Mouse (Mus musculus) G1E (cell line): Measurements from ENCODE around the gene Tent2. TPM values are rescaled to one million over a fixed set of nuclear protein-coding genes. Genes with fewer than 3 reads are reported as not detected.

Source experiments
- ATAC-seq: 2 replicates; pipeline ENCODE4 v1.8.0; 2016; ENCODE audit warnings: mild to moderate bottlenecking; ENCODE audit not compliant: insufficient number of reproducible peaks, poor library complexity, low FRiP score, severe bottlenecking; ENCODE audit errors: extremely low read depth
- DNase-seq: peaks from one replicate; pipeline ENCODE4 v3.0.0; 2012; ENCODE audit warnings: low spot score
- H3K27me3 ChIP-seq: 2 replicates; pipeline ENCODE4 v1.6.1; 2012; ENCODE audit warnings: mild to moderate bottlenecking, low read length, inconsistent platforms; ENCODE audit not compliant: insufficient read depth
- H3K36me3 ChIP-seq: replicated peaks from 2 replicates; pipeline ENCODE3; 2012; ENCODE audit warnings: mild to moderate bottlenecking, inconsistent platforms
- H3K4me1 ChIP-seq: 2 replicates; pipeline ENCODE4 v1.6.1; 2012; ENCODE audit warnings: low read depth, low read length, inconsistent platforms, mixed read lengths; ENCODE audit not compliant: insufficient read depth
- H3K4me3 ChIP-seq: 2 replicates; pipeline ENCODE4 v1.5.1; 2012; ENCODE audit warnings: low read depth, mild to moderate bottlenecking, inconsistent platforms, low read length, moderate library complexity, mixed read lengths
- H3K9me3 ChIP-seq: replicated peaks from 2 replicates; pipeline ENCODE4 v1.6.1; 2012; ENCODE audit warnings: inconsistent platforms
- CTCF ChIP-seq: IDR thresholded peaks from 2 replicates; pipeline ENCODE4 v1.5.1; 2012; ENCODE audit warnings: low read depth, low read length, inconsistent platforms, mixed read lengths
- GATA1 ChIP-seq: IDR thresholded peaks from 2 replicates; pipeline ENCODE4 v1.6.1; 2012; ENCODE audit warnings: borderline replicate concordance, low read length, inconsistent platforms, mixed read lengths
- GATA2 ChIP-seq: IDR thresholded peaks from 2 replicates; pipeline ENCODE4 v1.6.1; 2012; ENCODE audit warnings: low read depth, low read length, inconsistent platforms, borderline replicate concordance
- POLR2AphosphoS5 ChIP-seq: IDR thresholded peaks from 2 replicates; pipeline ENCODE4 v1.6.1; 2012; ENCODE audit warnings: low read depth, low read length, inconsistent platforms; ENCODE audit not compliant: insufficient replicate concordance
- TAL1 ChIP-seq: conservative IDR thresholded peaks from 2 replicates; pipeline ENCODE4 v1.6.1; 2012; ENCODE audit warnings: low read depth, low read length, inconsistent platforms, mixed read lengths
- polyA plus RNA-seq: library from polyadenylated mRNA; stranded (reverse); fragments of >175 nt; gene quantifications from 2 replicates; pipeline ENCODE4 v1.2.3, GENCODE M21; 2012
- total RNA-seq, 2 experiments: library from RNA; stranded (forward) in 1 of 2; stranded (reverse) in 1 of 2; fragments of 200-1000 nt in 1 of 2; fragments of >200 nt in 1 of 2; fragmentation: Nextera tagmentation in 1 of 2; gene quantifications; 2 replicates each; pipeline ENCODE4 v1.2.3; 2014 to 2017

Tent2 gene
- total and polyA plus RNA-seq, 3 experiments: 33.5 to 192 (median 54.6) TPM

- no peak for ATAC-seq
- H3K36me3 ChIP-seq: no peaks in the 10 kb centered on the region
- no peaks in the 10 kb centered on the region for H3K9me3 ChIP-seq
- no peak overlapping the region for H3K4me3 ChIP-seq
- DNase-seq: no peak
- H3K27me3 ChIP-seq: 0 out of 2 replicates have a peak, but pooled peaks cover 3% of the 10 kb centered on the region
- TF ChIP-seq POLR2AphosphoS5 (no peak), TAL1 (no peak), GATA1 (no peak), GATA2 (no peak), CTCF (no peak)
- no peaks in the 10 kb centered on the region for H3K4me1 ChIP-seq
Observed at GRCm38 (mm10) chr13:93102340-93103090, 89.7 kb downstream of the Tent2 start.

- Histone ChIP-seq H3K9me3 (no peaks in the 10 kb centered on the region), H3K4me3 (no peak overlapping the region), H3K36me3 (no peaks in the 10 kb centered on the region), H3K27me3 (peaks cover 9% of the 10 kb centered on the region), H3K4me1 (no peaks in the 10 kb centered on the region)
- DNase-seq (no peak), ATAC-seq (no peak)
- TF ChIP-seq GATA2: no peak
- no peak for TF ChIP-seq TAL1
- TF ChIP-seq CTCF: no peak
- no peak for TF ChIP-seq GATA1
- TF ChIP-seq POLR2AphosphoS5: no peak
Observed at GRCm38 (mm10) chr13:93098596-93098995, 93.6 kb downstream of the Tent2 start.

- no peaks in the 10 kb centered on the region for H3K4me1 ChIP-seq
- DNase-seq (no peak), ATAC-seq (no peak)
- H3K9me3 ChIP-seq: no peaks in the 10 kb centered on the region
- H3K4me3 ChIP-seq: no peak overlapping the region
- TF ChIP-seq GATA1 (no peak), TAL1 (no peak), POLR2AphosphoS5 (no peak), CTCF (no peak), GATA2 (no peak)
- H3K36me3 ChIP-seq: no peaks in the 10 kb centered on the region
- H3K27me3 ChIP-seq: peaks cover 9% of the 10 kb centered on the region
Observed at GRCm38 (mm10) chr13:93096643-93097042, 95.5 kb downstream of the Tent2 start.

Other genes with a start within 250 kb of the Tent2 start
- not detected in 2 replicates for gene Cmya5, start 47.7 kb downstream of the Tent2 start, total RNA-seq (2014; fragmentation: Nextera tagmentation)
- under 0.01 and 0.11 TPM in 2 replicates for gene Cmya5, start 47.7 kb downstream of the Tent2 start, total RNA-seq (2017)
- gene Cmya5, start 47.7 kb downstream of the Tent2 start, polyA plus RNA-seq: not detected in 2 replicates
- gene Homer1, start 107.2 kb upstream of the Tent2 start, total RNA-seq (2014; fragmentation: Nextera tagmentation): 20.9 and 24.5 TPM in 2 replicates
- 27.4 and 30.4 TPM in 2 replicates for gene Homer1, start 107.2 kb upstream of the Tent2 start, total RNA-seq (2017)
- 5.3 and 6.1 TPM in 2 replicates for gene Homer1, start 107.2 kb upstream of the Tent2 start, polyA plus RNA-seq